Mouse (Mus musculus) midbrain, postnatal 0 days (tissue): ENCODE results near the gene Sorcs2. TPM values are rescaled to one million over a fixed set of nuclear protein-coding genes. Genes with fewer than 3 reads are reported as not detected.
"Not testable (repeated sequence)": the region's sequence is repeated elsewhere in the genome, so short reads cannot be mapped to it uniquely, and the experiment has no call there.

ENCODE experiments used
- ATAC-seq: fragments of 200-750 bp; cut with Nextera tagmentation; 2 replicates; pipeline ENCODE4 v1.8.0; 2017; ENCODE audit warnings: moderate number of reproducible peaks, mild to moderate bottlenecking, moderate TSS enrichment, moderate library complexity; ENCODE audit not compliant: low FRiP score
- DNase-seq: peaks from one replicate; pipeline ENCODE4 v3.0.0-alpha.2; 2015; ENCODE audit warnings: low spot score
- H3K27ac ChIP-seq: fragments of 300-500 bp; sonication (generic); 2 replicates; pipeline ENCODE4 v1.5.1; 2014; ENCODE audit warnings: low read depth, mild to moderate bottlenecking, low read length, mixed read lengths
- H3K27me3 ChIP-seq: fragments of 300-500 bp; sonication (generic); 2 replicates; pipeline ENCODE4 v1.6.1; 2014; ENCODE audit warnings: low read length, control low read depth, mixed read lengths; ENCODE audit not compliant: insufficient read depth
- H3K36me3 ChIP-seq: fragments of 300-500 bp; sonication (generic); 2 replicates; pipeline ENCODE4 v1.6.1; 2014; ENCODE audit warnings: low read length, control low read depth, mixed read lengths; ENCODE audit not compliant: insufficient read depth
- H3K4me1 ChIP-seq: fragments of 300-500 bp; sonication (generic); 2 replicates; pipeline ENCODE4 v1.6.1; 2014; ENCODE audit warnings: mild to moderate bottlenecking, control low read depth, antibody characterized with exemption, low read length, mixed read lengths; ENCODE audit not compliant: insufficient read depth
- H3K4me2 ChIP-seq: fragments of 300-500 bp; sonication (generic); 2 replicates; pipeline ENCODE4 v1.6.1; 2014; ENCODE audit warnings: low read depth, mild to moderate bottlenecking, low read length, mixed read lengths; ENCODE audit not compliant: poor library complexity, severe bottlenecking
- H3K4me3 ChIP-seq: fragments of 300-500 bp; sonication (generic); 2 replicates; pipeline ENCODE4 v1.5.1; 2014; ENCODE audit warnings: low read depth, mild to moderate bottlenecking, low read length, moderate library complexity
- H3K9ac ChIP-seq: fragments of 300-500 bp; sonication (generic); replicated peaks from 2 replicates; pipeline ENCODE4 v1.6.1; 2014; ENCODE audit warnings: mild to moderate bottlenecking, low read length, moderate library complexity, mixed read lengths; ENCODE audit not compliant: poor library complexity, severe bottlenecking
- H3K9me3 ChIP-seq: fragments of 300-500 bp; sonication (generic); 2 replicates; pipeline ENCODE4 v1.6.1; 2016; ENCODE audit warnings: low read length, control low read depth
- CTCF ChIP-seq: IDR thresholded peaks from 2 replicates; pipeline ENCODE4 v1.5.1; 2016; ENCODE audit warnings: antibody characterized with exemption, mild to moderate bottlenecking
- WGBS: fragments of 180-500 bp; shearing (Covaris S2); extraction: QIAGEN DNeasy Blood & Tissue Kit; methylation state at CpG from one replicate; pipeline ENCODE4 v1.1.7; 2014; 5-methylcytosine and 5-hydroxymethylcytosine counted together
- polyA plus RNA-seq: library from polyadenylated mRNA; unstranded; fragments of >200 nt; fragmentation: Nextera tagmentation; extraction: Ambion mirVana; gene quantifications from 2 replicates; pipeline ENCODE4 v1.2.1, GENCODE M21; 2015
- total RNA-seq: library from RNA; depleted of rRNA; stranded (reverse); fragments of >200 nt; gene quantifications from 2 replicates; pipeline ENCODE4 v1.2.3, GENCODE M21; 2014

Sorcs2 gene
- total and polyA plus RNA-seq, 2 experiments from 2014 or later, result 16.1 to 49.2 TPM

- H3K4me2 ChIP-seq, result no peak overlapping the region
- TF ChIP-seq CTCF, result no peak
- H3K4me1 ChIP-seq, result peaks cover 16% of the 10 kb centered on the region
- DNase-seq (peak; percentile 47), ATAC-seq (peak; percentile 49; the same call in 1 of the 2 replicates)
- H3K9ac ChIP-seq, result no peak overlapping the region
- WGBS, result 67% methylated on average over 12 of the region's 12 CpGs
- no peaks in the 10 kb centered on the region for H3K27me3 ChIP-seq
- H3K4me3 ChIP-seq, result no peak overlapping the region
- 0 out of 2 replicates have a peak overlapping the region, but pooled peaks have one; percentile 26 for H3K27ac ChIP-seq
- no peaks in the 10 kb centered on the region for H3K36me3 ChIP-seq
- no peaks in the 10 kb centered on the region for H3K9me3 ChIP-seq
These were observed 139.4 kb downstream of the Sorcs2 start for GRCm38 (mm10) chr5:36258387-36259181.

GRCm38 (mm10) chr5:36257008-36257407 lies 140.9 kb downstream of the Sorcs2 start:
- no peaks in the 10 kb centered on the region for H3K9me3 ChIP-seq
- H3K4me3 ChIP-seq, result no peak overlapping the region
- H3K4me1 ChIP-seq, result peaks cover 16% of the 10 kb centered on the region
- H3K27me3 ChIP-seq, result no peaks in the 10 kb centered on the region
- no peak for TF ChIP-seq CTCF
- WGBS, result 91% methylated on average over 5 of the region's 5 CpGs
- ATAC-seq (no peak), DNase-seq (no peak)
- no peak overlapping the region for H3K9ac ChIP-seq
- H3K4me2 ChIP-seq, result no peak overlapping the region
- H3K36me3 ChIP-seq, result no peaks in the 10 kb centered on the region
- no peak overlapping the region for H3K27ac ChIP-seq

- Histone ChIP-seq H3K27me3 (no peaks in the 10 kb centered on the region), H3K9ac (no peak overlapping the region), H3K27ac (no peak overlapping the region), H3K9me3 (no peaks in the 10 kb centered on the region), H3K4me3 (no peak overlapping the region), H3K4me2 (no peak overlapping the region), H3K4me1 (peaks cover 20% of the 10 kb centered on the region), H3K36me3 (no peaks in the 10 kb centered on the region)
- TF ChIP-seq CTCF, result no peak
- ATAC-seq (no peak), DNase-seq (no peak)
- WGBS, result 69% methylated on average over 18 of the region's 18 CpGs
These were observed 143.1 kb downstream of the Sorcs2 start for GRCm38 (mm10) chr5:36254642-36255516.

GRCm38 (mm10) chr5:36252746-36253504 lies 145.0 kb downstream of the Sorcs2 start:
- WGBS, result 87% methylated on average over 17 of the region's 17 CpGs
- Histone ChIP-seq H3K9ac (no peak overlapping the region), H3K36me3 (no peaks in the 10 kb centered on the region), H3K9me3 (no peaks in the 10 kb centered on the region), H3K27ac (no peak overlapping the region), H3K4me1 (peaks cover 7% of the 10 kb centered on the region; the same call in 1 of the 2 replicates), H3K27me3 (no peaks in the 10 kb centered on the region), H3K4me2 (no peak overlapping the region), H3K4me3 (no peak overlapping the region)
- TF ChIP-seq CTCF, result no peak
- DNase-seq, result no peak
- no peak for ATAC-seq

- no peak for DNase-seq
- Histone ChIP-seq H3K4me3 (no peak overlapping the region), H3K27ac (no peak overlapping the region), H3K27me3 (no peaks in the 10 kb centered on the region), H3K9me3 (no peaks in the 10 kb centered on the region), H3K4me2 (no peak overlapping the region), H3K4me1 (peaks cover 7% of the 10 kb centered on the region; the same call in 1 of the 2 replicates), H3K9ac (no peak overlapping the region), H3K36me3 (no peaks in the 10 kb centered on the region)
- ATAC-seq, result no peak
- no peak for TF ChIP-seq CTCF
- WGBS, result 86% methylated on average over 3 of the region's 3 CpGs
These were observed 149.9 kb downstream of the Sorcs2 start for GRCm38 (mm10) chr5:36248022-36248421.

- not testable (repeated sequence) for H3K27ac ChIP-seq, H3K4me1 ChIP-seq, H3K4me2 ChIP-seq, H3K9me3 ChIP-seq, H3K27me3 ChIP-seq, H3K9ac ChIP-seq, H3K36me3 ChIP-seq, H3K4me3 ChIP-seq, DNase-seq, ATAC-seq
- WGBS, result 91% methylated on average over 7 of the region's 10 CpGs
These were observed 160.4 kb downstream of the Sorcs2 start for GRCm38 (mm10) chr5:36237526-36237925.
